20 mouse cellular contexts compared by ENCODE assay signal in genomic region chr2:153375380-153375779, GRCm38 (mm10). TPM values are rescaled to one million over a fixed set of nuclear protein-coding genes. Genes with fewer than 3 reads are reported as not detected.
DNase-seq lines count a peak whose midpoint lies in the region; ATAC-seq and TF ChIP-seq lines count a peak whose summit lies in the region.
"Had no signal": no experiment of that assay in that cellular context is flagged by ENCODE, and none has a peak within 500 bp of the region (broad histone marks: within the 10 kb centered on the region; RNA-seq: fewer than 3 reads in every experiment).

No protein-coding gene starts in this region.

- intact Hi-C loops in gastrocnemius, adult 2 months (cut with DNase I) = no loop called here

- peak overlapping the region; percentile 41; the same call in 1 of the 2 replicates for H3K27ac ChIP-seq in gastrocnemius, adult 2 months
- H3K27ac ChIP-seq in midbrain, embryonic 14.5 days (replicated peaks; ENCODE audit: low read depth, low read length) = no peak overlapping the region
- H3K27ac ChIP-seq in midbrain, embryonic 15.5 days = no peak overlapping the region
- H3K27ac ChIP-seq in layer of hippocampus, adult 2 months = no peak overlapping the region
- H3K27ac ChIP-seq: embryonic facial prominence, embryonic 13.5 days; forebrain, embryonic 13.5 days; heart, embryonic 10.5 days; hindbrain, embryonic 12.5 days had no signal

- no peak for ATAC-seq in midbrain, embryonic 14.5 days (ENCODE audit: low FRiP score, low TSS enrichment)
- no peak for ATAC-seq in midbrain, embryonic 15.5 days (replicated peaks)
- ATAC-seq: forebrain, embryonic 13.5 days; hindbrain, embryonic 16.5 days; inflammation-experienced regulatory T-cells, adult 6 months; intestine, postnatal 0 days had no signal

- peak; percentile 24 for DNase-seq in adrenal gland, postnatal 10 days
- no peak for DNase-seq in adrenal gland, adult 8-10 months
- peak; percentile 57 for DNase-seq in gastrocnemius, adult 2 months
- DNase-seq in gastrocnemius, postnatal 10 days = no peak
- DNase-seq in midbrain, embryonic 14.5 days = peak; percentile 5
- DNase-seq in layer of hippocampus, adult 2 months (ENCODE audit: low spot score in 2 of 2) = no peak
- DNase-seq: cerebellum, adult 18-20 months; cerebellum, adult 9-11 months; cerebellum, postnatal 36 days; heart, adult 18-20 months; heart, postnatal 10 days; heart, postnatal 4 days had no signal

- H3K9me3 ChIP-seq in midbrain, embryonic 14.5 days (ENCODE audit: control insufficient read depth, low read length) = no peaks in the 10 kb centered on the region
- no peaks in the 10 kb centered on the region for H3K9me3 ChIP-seq in midbrain, embryonic 15.5 days
- H3K9me3 ChIP-seq: embryonic facial prominence, embryonic 13.5 days; forebrain, embryonic 13.5 days; heart, embryonic 10.5 days; hindbrain, embryonic 12.5 days had no signal

- H3K4me1 ChIP-seq in midbrain, embryonic 14.5 days (ENCODE audit: control insufficient read depth, insufficient read depth, low read length) = no peaks in the 10 kb centered on the region
- no peaks in the 10 kb centered on the region for H3K4me1 ChIP-seq in midbrain, embryonic 15.5 days
- H3K4me1 ChIP-seq: embryonic facial prominence, embryonic 13.5 days; hindbrain, embryonic 12.5 days had no signal

- H3K4me3 ChIP-seq in gastrocnemius, adult 2 months = no peak overlapping the region
- no peak overlapping the region for H3K4me3 ChIP-seq in midbrain, embryonic 14.5 days (replicated peaks; ENCODE audit: low read depth, low read length)
- H3K4me3 ChIP-seq in midbrain, embryonic 15.5 days = no peak overlapping the region
- H3K4me3 ChIP-seq in layer of hippocampus, adult 2 months = no peak overlapping the region
- H3K4me3 ChIP-seq: embryonic facial prominence, embryonic 13.5 days; forebrain, embryonic 13.5 days; heart, embryonic 10.5 days; hindbrain, embryonic 12.5 days had no signal

- no peak overlapping the region for H3K4me2 ChIP-seq in midbrain, embryonic 14.5 days (ENCODE audit: low read length)
- no peak overlapping the region for H3K4me2 ChIP-seq in midbrain, embryonic 15.5 days
- H3K4me2 ChIP-seq: embryonic facial prominence, embryonic 13.5 days; forebrain, embryonic 13.5 days; hindbrain, embryonic 12.5 days had no signal

- H3K27me3 ChIP-seq in midbrain, embryonic 14.5 days (ENCODE audit: control insufficient read depth, insufficient read depth, low read length) = no peaks in the 10 kb centered on the region
- no peaks in the 10 kb centered on the region for H3K27me3 ChIP-seq in midbrain, embryonic 15.5 days (replicated peaks)
- H3K27me3 ChIP-seq: embryonic facial prominence, embryonic 13.5 days; forebrain, embryonic 13.5 days; hindbrain, embryonic 12.5 days had no signal

- peaks cover 8% of the 10 kb centered on the region; the same call in 1 of the 2 replicates for H3K36me3 ChIP-seq in midbrain, embryonic 14.5 days (ENCODE audit: control insufficient read depth, insufficient read depth, low read length)
- no peaks in the 10 kb centered on the region for H3K36me3 ChIP-seq in midbrain, embryonic 15.5 days (replicated peaks)

- H3K9ac ChIP-seq in midbrain, embryonic 14.5 days (replicated peaks; ENCODE audit: low read length) = no peak overlapping the region
- H3K9ac ChIP-seq in midbrain, embryonic 15.5 days = no peak overlapping the region
- H3K9ac ChIP-seq: embryonic facial prominence, embryonic 13.5 days; forebrain, embryonic 13.5 days; hindbrain, embryonic 12.5 days had no signal

- WGBS in midbrain, embryonic 14.5 days = 89% methylated on average over 2 of the region's 2 CpGs
- WGBS in midbrain, embryonic 15.5 days = 80% methylated on average over 2 of the region's 2 CpGs

- TF ChIP-seq CTCF in gastrocnemius, adult 2 months (IDR thresholded peaks at IDR 0.05) = no peak
- no peak for TF ChIP-seq CTCF in layer of hippocampus, adult 2 months (conservative IDR thresholded peaks at IDR 0.05)

RNA-seq across cellular contexts. Expression of gene Asxl1, which starts 29.8 kb away (rescaled TPM):
- total RNA-seq in adrenal gland, postnatal 10 days (2021) = 10 to 100 TPM; 23.5 to 30.9 TPM
- 10 to 100 TPM; 31.1 to 39.8 (median 33.2) TPM for total RNA-seq in adrenal gland, adult 8-10 months (2022)
- total RNA-seq in gastrocnemius, adult 2 months (2021) = 10 to 100 TPM in 1 of 2 experiments, 1 to 10 TPM in 1; 9.3 to 10.6 TPM
- 10 to 100 TPM; 14.7 to 19.6 TPM for total RNA-seq in gastrocnemius, postnatal 10 days (2021)
- polyA plus RNA-seq in midbrain, embryonic 14.5 days (2014; fragmentation: Nextera tagmentation; extraction: Ambion mirVana) = 13.4 and 17.1 TPM in 2 replicates
- polyA plus RNA-seq in midbrain, embryonic 15.5 days (2015; fragmentation: Nextera tagmentation; extraction: Ambion mirVana) = 13.7 and 14.9 TPM in 2 replicates
- total RNA-seq in layer of hippocampus, adult 2 months (2021) = 10 to 100 TPM; 34.6 to 34.9 TPM

Comparison
In these comparisons a context has a peak if more than half of its experiments do, and no peak if none do; other contexts are left out.
1. DNase-seq: peak in adrenal gland, postnatal 10 days (single experiment), gastrocnemius, adult 2 months (single experiment) and midbrain, embryonic 14.5 days (single experiment); none in adrenal gland, adult 8-10 months (single experiment), gastrocnemius, postnatal 10 days (single experiment) and layer of hippocampus, adult 2 months (0 of 2).